Mouse (Mus musculus): ENCODE results near the gene Bcl2l11.

DNA sequence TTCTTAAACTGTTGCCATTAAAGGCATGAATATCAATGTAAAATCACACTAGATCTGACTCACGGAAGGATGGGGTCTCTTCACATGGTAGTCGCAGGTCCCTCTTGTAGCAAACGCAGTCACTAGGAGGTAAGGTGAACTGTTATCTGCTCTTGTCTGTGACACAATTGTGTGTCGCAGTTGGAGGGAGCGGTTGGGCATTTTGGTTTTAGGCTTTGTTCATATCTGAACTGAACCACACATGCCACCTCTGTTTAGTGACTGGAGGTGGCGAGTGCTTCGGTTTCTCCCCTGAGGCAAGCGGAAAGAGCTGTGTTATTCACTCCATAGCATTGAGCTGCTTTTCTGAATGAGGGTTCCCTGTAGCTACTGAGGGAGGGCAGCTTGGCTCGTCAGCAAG is 26.4 kb downstream of the Bcl2l11 start:
- no peak for TF ChIP-seq CTCF (IDR thresholded peaks at IDR 0.05; ENCODE audit: borderline replicate concordance, extremely low read depth, insufficient read depth, insufficient read length)
- TF ChIP-seq POLR2A (IDR thresholded peaks at IDR 0.05; ENCODE audit: borderline replicate concordance, extremely low read depth, insufficient read depth, insufficient read length, poor library complexity, severe bottlenecking), result no peak

Measured in brain, embryonic 14.5 days (tissue).